Mouse (Mus musculus) adrenal gland, postnatal 14 days (tissue): ENCODE data around the gene Rara. TPM values are rescaled to one million over a fixed set of nuclear protein-coding genes. Genes with fewer than 3 reads are reported as not detected.

ENCODE experiments used
- DNase-seq: peaks from one replicate; pipeline ENCODE4 v3.0.0; 2021; ENCODE audit warnings: mixed read lengths
- total RNA-seq: library from RNA; stranded (reverse); gene quantifications from 2 replicates; pipeline ENCODE4 v1.2.3, GENCODE M21; 2021

The Rara gene
- total RNA-seq, 1 experiment from 2014 or later = 24.5 TPM

DNA sequence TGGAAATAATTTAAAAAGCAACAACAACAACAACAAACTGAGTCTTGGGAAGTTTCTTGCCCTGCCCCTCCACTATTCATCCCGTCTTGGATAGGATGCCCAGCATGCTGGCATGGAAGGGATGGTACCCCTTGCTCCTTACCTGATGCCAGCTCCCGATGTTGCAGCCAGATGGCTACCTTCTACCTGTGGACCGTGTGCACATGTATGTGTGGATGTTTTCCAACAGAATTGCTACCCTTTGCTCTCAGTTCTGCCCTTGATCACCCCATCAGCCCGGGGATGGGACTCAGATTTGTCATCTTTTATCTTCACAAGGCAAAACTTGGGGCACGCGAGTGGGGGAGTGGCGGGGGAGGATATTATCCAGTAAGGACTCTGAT is 11.1 kb downstream of the Rara start:
- no peak for DNase-seq

DNA sequence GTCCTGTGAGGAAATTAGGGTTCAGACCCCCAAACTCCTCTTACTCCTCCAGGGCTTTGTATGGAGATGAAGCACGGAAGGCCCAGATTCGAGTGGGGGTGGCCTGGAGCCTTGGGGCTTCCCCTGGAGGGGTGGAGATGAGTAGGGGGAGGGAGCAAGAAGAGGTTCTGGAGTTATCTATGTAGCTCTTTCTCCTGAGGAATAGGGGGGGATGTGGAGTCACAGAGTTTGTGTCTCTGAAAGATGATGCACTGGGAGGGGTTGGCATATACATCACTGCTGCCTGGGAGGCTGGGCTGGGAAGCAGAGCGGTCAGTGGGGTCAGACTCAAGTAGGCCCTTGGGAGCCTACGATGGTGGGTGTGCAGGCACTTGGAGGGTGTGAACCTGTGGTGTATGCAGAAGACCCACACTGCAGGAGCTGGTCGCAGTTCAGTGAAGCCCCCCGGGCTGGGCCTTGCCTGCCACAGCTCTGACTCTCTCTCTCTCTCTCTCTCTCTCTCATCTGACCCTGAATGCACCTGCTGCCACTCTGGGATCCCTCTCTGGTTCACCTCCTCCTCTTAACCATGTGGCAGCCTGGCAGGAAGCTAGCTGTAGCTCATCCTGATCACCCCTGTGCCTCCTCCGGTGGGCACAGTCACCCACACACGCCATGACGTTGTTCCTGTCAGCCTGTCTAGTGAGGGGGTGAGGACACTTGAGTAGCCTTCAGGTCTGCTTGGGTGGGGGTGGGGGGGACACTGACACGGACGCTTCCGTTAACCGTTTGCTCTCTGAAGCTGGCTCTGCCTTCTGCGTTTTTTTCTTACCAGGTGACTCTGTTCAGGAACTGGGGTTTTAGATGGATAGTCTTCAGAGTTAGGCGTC is 11.7 kb downstream of the Rara start:
- peak; percentile 22 for DNase-seq

- peak; percentile 22 for DNase-seq
These were observed 12.5 kb downstream of the Rara start for GRCm38 (mm10) chr11:98939953-98940641.

DNA sequence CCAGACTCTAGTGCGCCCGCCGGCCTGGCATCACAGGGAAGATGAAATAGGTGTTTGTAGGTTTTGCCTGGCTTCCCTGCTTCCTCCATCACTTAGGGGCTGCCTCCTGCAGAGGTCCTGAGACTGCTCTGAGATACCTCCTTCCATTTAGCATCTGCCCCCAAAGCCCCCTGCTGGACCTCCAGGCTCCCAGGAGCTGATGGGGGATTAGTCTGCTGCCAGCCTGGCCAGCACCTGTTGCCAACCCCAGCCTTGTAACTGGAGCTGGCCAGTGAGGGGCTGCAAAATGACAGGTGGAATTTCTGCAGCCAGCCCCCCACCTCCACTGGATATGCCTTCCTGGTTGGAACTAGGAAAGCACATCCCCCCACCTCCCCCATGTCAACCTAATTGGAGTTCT is 13.2 kb downstream of the Rara start:
- peak; percentile 8 for DNase-seq

- peak; percentile 82 for DNase-seq
These were observed 13.8 kb downstream of the Rara start for GRCm38 (mm10) chr11:98941341-98941825.

- peak; percentile 90 for DNase-seq
These were observed 14.4 kb downstream of the Rara start for GRCm38 (mm10) chr11:98941826-98942550.

- no peak for DNase-seq
These were observed 14.9 kb downstream of the Rara start for GRCm38 (mm10) chr11:98942555-98942922.

- DNase-seq = peak; percentile 79
These were observed 15.5 kb downstream of the Rara start for GRCm38 (mm10) chr11:98942923-98943641.

GRCm38 (mm10) chr11:98943741-98944461 is 16.3 kb downstream of the Rara start:
- DNase-seq = peak; percentile 62

- DNase-seq = peak; percentile 13
These were observed 17.4 kb downstream of the Rara start for GRCm38 (mm10) chr11:98944897-98945604.

- peak; percentile 85 for DNase-seq
These were observed 18.0 kb downstream of the Rara start for GRCm38 (mm10) chr11:98945605-98945977.

- no peak for DNase-seq
These were observed 20.5 kb downstream of the Rara start for GRCm38 (mm10) chr11:98947969-98948569.

- DNase-seq = no peak
These were observed 21.8 kb downstream of the Rara start for GRCm38 (mm10) chr11:98949242-98949957.

GRCm38 (mm10) chr11:98949958-98950460 is 22.4 kb downstream of the Rara start:
- DNase-seq = peak; percentile 79

DNA sequence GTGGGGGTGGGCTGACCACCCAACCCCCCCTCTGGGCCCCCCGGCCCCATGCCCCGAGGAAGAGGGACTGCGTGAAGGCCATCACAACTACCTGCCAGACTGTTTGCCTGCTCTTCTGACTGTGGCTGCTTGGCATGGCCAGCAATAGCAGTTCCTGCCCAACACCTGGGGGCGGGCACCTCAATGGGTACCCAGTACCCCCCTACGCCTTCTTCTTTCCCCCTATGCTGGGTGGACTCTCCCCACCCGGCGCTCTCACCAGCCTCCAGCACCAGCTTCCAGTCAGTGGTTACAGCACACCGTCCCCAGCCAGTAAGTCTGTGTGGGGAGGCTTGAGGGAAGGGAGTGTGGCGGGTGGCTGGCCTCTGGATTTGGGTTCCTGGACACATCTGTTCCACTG is 22.9 kb downstream of the Rara start:
- DNase-seq = no peak

- peak; percentile 93 for DNase-seq
These were observed 23.6 kb downstream of the Rara start for GRCm38 (mm10) chr11:98951026-98951906.

DNA sequence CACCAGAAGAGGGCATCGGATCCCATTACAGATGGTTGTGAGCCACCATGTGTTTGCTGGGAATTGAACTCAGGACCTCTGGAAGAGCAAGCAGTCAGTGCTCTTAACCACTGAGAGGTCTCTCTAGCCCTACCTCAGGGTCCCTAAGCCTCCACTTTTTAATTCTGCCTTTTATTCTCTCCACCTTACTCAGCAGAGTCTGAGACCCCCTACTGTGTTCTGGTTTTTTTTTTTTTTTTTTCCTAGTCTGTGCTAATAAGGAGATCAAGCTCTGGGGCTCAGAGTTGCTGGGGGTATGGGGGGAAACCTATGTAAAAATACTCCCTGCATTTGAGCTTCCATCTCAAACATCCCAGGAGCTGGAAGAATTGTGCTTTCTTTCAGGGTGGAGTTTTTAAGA is 24.5 kb downstream of the Rara start:
- DNase-seq = no peak

DNA sequence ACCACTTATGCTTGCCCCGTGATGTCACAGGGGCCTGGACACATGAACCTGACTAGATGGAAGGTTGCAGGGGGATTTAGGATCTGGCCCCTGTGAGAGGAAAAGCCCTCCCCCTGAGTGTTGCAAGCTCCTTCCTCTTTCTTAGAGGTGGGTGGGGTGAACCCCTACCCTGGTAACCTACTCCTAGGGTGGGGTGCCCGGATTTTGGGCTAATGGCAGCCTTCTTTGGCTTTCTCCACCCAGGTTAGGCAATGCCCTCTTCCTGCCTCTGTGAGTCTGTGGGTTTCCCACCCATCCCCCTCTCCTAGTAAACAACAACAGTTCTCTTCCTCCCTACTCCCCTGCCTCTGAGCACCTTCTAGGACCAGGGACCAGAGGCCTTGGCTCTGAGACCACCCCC is 25.1 kb downstream of the Rara start:
- peak; percentile 8 for DNase-seq
